Mouse (Mus musculus) ES-E14 (cell line): ENCODE data around the gene Bag6.

ENCODE experiments used
- CHD2 ChIP-seq: IDR thresholded peaks from 2 replicates; pipeline ENCODE4 v1.6.1; 2014; ENCODE audit warnings: mild to moderate bottlenecking, low read depth, low read length, inconsistent platforms
- MAFK ChIP-seq: IDR thresholded peaks from 2 replicates; pipeline ENCODE4 v1.6.1; 2014; ENCODE audit warnings: mild to moderate bottlenecking, low read depth, low read length, inconsistent platforms; ENCODE audit not compliant: insufficient read depth
- ZNF384 ChIP-seq: IDR thresholded peaks from 2 replicates; pipeline ENCODE4 v1.6.1; 2012; ENCODE audit warnings: low read depth, low read length, inconsistent platforms

DNA sequence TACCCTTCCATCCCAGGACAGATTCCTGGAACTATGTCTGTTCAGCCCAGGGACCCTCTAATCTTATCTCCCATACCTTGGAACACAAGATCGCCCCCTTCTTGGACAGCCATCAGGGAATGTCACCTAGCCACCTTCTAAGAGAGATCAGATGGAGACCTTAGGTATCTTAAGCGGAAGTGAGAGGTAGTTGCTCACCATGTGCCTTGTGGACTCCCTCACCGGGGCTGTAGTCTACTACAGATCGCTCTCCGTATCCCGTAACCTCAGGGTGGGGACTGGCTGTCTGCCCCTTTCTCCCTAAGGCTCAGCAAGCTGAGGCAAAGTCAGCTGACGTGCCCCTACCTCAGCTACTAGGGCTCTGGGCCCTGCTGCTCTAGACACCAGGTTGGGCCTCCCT, 30.9 kb upstream of the Bag6 start:
- no peak for TF ChIP-seq ZNF384
- no peak for TF ChIP-seq CHD2
- TF ChIP-seq MAFK: no peak
